Mouse (Mus musculus) stomach, postnatal 0 days (tissue): Measurements from ENCODE around the gene Hist1h4d.

ENCODE experiments used
- CTCF ChIP-seq: IDR thresholded peaks from 2 replicates; pipeline ENCODE4 v1.5.1; 2016; ENCODE audit warnings: antibody characterized with exemption, low read depth, mild to moderate bottlenecking, moderate library complexity
- EP300 ChIP-seq: optimal IDR thresholded peaks from 2 replicates; pipeline ENCODE3; 2016; ENCODE audit warnings: antibody characterized with exemption

GRCm38 (mm10) chr13:23551146-23551834 lies 30.1 kb upstream of the Hist1h4d start, which contains the start of gene Hist1h4f:
- TF ChIP-seq CTCF (peak; percentile 69), EP300 (peak; percentile 7)
